Mouse (Mus musculus) bone marrow macrophage, adult 2 months (primary cell): ENCODE results near the gene Bdh2.

Experiments used
- CTCF ChIP-seq: IDR thresholded peaks from 2 replicates; pipeline ENCODE4 v1.5.1; 2012; ENCODE audit warnings: low read depth, mild to moderate bottlenecking, low read length, moderate library complexity
- POLR2A ChIP-seq: IDR thresholded peaks from 2 replicates; pipeline ENCODE4 v1.6.1; 2012; ENCODE audit warnings: mild to moderate bottlenecking, low read depth, low read length, borderline replicate concordance

DNA sequence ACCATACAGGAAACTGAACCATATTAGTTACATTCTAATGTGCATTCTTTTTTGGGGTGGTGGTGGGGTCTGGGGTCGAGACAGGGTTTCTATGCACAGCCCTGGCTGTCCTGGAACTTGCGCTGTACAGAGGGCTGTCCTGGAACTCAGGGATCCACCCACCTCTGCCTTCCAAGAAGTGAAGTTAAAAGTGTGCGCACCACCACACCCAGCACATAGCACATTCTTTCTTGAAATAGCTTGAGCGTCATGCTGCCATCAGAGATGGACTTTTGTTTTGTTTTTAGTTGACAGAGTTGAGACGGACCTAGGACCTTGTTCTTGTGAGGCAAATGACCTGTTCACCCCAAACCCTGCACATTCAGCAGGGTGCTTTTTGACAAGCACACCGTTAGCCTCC is 46.2 kb downstream of the Bdh2 start:
- TF ChIP-seq POLR2A (no peak), CTCF (no peak)
